Mouse (Mus musculus) neural tube, embryonic 15.5 days (tissue): ENCODE measurements at regions not wholly inside any gene's neighbourhood (a gene's known extent, or its start where the extent isn't known, plus 50 kb on each side); places are given as distances from the start of the nearest gene placed in this dataset.

Source experiments
- ATAC-seq: fragments of 200-750 bp; cut with Nextera tagmentation; 2 replicates; pipeline ENCODE4 v1.8.0; 2017; ENCODE audit warnings: mild to moderate bottlenecking, moderate TSS enrichment, moderate library complexity; ENCODE audit not compliant: low FRiP score
- H3K27ac ChIP-seq: fragments of 300-500 bp; sonication (generic); replicated peaks from 2 replicates; pipeline ENCODE4 v1.5.1; 2015; ENCODE audit warnings: mild to moderate bottlenecking, inconsistent platforms
- H3K27me3 ChIP-seq: fragments of 300-500 bp; sonication (generic); replicated peaks from 2 replicates; pipeline ENCODE4 v1.6.1; 2015; ENCODE audit warnings: inconsistent platforms
- H3K36me3 ChIP-seq: fragments of 300-500 bp; sonication (generic); 2 replicates; pipeline ENCODE4 v1.6.1; 2015; ENCODE audit warnings: inconsistent platforms
- H3K4me1 ChIP-seq: fragments of 300-500 bp; sonication (generic); 2 replicates; pipeline ENCODE4 v1.6.1; 2015; ENCODE audit warnings: inconsistent platforms
- H3K4me2 ChIP-seq: fragments of 300-500 bp; sonication (generic); 2 replicates; pipeline ENCODE4 v1.6.1; 2015; ENCODE audit warnings: inconsistent platforms, mild to moderate bottlenecking, moderate library complexity
- H3K4me3 ChIP-seq: fragments of 300-500 bp; sonication (generic); replicated peaks from 2 replicates; pipeline ENCODE4 v1.5.1; 2015; ENCODE audit warnings: mild to moderate bottlenecking, inconsistent platforms
- H3K9ac ChIP-seq: fragments of 300-500 bp; sonication (generic); replicated peaks from 2 replicates; pipeline ENCODE4 v1.6.1; 2015; ENCODE audit warnings: mild to moderate bottlenecking, inconsistent platforms
- H3K9me3 ChIP-seq: fragments of 300-500 bp; sonication (generic); replicated peaks from 2 replicates; pipeline ENCODE4 v1.6.1; 2016; ENCODE audit warnings: inconsistent platforms
- WGBS: fragments of 180-500 bp; shearing (Covaris S2); methylation state at CpG from one replicate; pipeline ENCODE4 v1.1.7; 2015; ENCODE audit warnings: mixed read lengths; 5-methylcytosine and 5-hydroxymethylcytosine counted together

DNA sequence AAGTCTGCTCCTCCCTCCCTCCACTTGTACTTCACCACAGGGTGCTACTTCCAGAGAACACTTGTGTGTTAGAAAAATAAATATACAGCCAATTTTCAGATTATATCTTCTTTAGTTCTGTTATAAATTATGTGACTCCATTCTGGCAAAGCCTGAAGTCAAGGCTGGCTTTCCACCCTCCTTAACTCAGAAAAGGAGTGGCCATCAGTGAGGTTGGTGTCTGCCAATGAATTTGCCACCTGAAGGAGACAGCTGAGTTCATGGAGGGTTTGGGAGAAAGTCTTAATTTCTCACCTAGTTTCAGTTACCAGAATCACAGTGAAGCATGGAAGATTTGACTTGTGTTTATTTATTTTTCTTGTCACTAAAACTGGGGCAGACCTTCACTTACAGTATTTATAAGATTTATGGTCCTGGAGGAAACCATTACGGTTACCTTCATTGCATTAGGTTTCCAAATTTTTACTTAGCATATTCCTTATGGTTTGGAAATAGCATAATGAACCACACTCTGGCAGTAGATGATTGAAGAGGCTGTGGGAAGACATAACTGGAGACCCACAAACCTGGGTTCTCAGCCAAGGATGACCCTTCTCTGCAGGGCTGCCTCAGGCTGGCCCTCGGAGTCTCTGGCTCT is 186.4 kb downstream of the Pten start:
- H3K36me3 ChIP-seq = no peaks in the 10 kb centered on the region
- no peaks in the 10 kb centered on the region for H3K4me1 ChIP-seq
- no peak overlapping the region for H3K9ac ChIP-seq
- no peak overlapping the region for H3K4me2 ChIP-seq
- no peaks in the 10 kb centered on the region for H3K9me3 ChIP-seq
- no peak overlapping the region for H3K27ac ChIP-seq
- ATAC-seq = no peak
- 89% methylated on average over 2 of the region's 2 CpGs for WGBS
- H3K4me3 ChIP-seq = no peak overlapping the region
- no peaks in the 10 kb centered on the region for H3K27me3 ChIP-seq

DNA sequence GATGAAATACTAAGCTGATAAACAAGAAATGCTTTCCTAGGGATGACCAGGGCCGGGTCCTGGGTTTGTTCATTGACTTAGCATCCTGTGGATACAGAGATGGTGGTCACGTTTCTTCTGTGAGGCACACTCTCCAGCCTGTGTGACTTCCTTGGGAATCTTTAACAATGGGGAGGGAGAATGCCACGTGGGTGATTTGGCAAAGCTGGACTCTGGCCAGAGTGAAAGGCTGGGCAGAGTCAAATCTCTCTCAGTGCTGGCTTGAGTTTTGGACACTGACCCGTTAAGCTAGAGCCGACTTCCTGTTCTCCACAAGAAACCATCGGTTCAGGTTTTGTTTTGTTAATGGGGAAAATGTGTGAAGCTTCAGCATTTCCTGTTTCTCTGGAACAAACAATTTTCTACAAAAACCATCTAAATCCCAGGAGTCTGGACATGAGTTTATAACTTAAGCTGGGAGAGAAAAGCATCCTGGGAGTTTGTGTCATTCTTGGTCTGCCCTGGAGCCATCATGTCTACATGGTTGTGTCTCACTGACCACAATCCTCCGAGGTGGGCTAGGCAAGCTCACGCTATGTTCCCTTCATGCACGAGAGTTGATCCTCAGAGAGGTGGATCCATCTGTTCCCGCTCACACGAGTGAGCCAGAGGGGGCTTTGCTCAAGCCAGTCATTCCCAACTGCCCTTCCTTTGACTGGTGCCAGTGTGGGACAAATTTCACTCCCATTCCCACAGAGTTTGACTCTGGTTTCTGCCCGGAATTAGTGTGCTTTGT is 190.0 kb downstream of the Pten start:
- Histone ChIP-seq H3K27ac (no peak overlapping the region), H3K4me3 (no peak overlapping the region), H3K36me3 (no peaks in the 10 kb centered on the region), H3K4me2 (no peak overlapping the region), H3K4me1 (no peaks in the 10 kb centered on the region), H3K9ac (no peak overlapping the region), H3K9me3 (no peaks in the 10 kb centered on the region), H3K27me3 (no peaks in the 10 kb centered on the region)
- WGBS = 84% methylated on average over 12 of the region's 12 CpGs
- ATAC-seq = no peak

DNA sequence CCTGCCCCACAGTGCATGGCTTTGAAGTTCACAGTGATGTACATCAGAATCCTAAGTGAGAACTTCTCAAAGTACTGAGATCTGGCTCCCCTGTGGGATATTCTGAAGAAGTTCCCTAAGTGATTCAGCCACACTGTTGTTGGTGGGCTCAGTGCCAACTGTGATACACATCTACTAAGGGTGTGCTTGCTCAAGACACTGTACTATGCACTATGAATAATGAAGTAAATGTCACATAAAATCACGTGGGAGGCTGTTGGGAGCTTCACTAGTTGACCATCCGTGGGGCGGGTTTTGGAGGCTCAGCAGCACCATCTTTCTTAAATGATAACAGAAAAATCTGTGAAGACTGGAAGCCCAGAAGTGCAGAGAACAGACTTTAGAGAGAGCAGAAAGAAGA is 193.0 kb downstream of the Pten start:
- Histone ChIP-seq H3K27ac (no peak overlapping the region), H3K4me3 (no peak overlapping the region), H3K36me3 (no peaks in the 10 kb centered on the region), H3K9me3 (no peaks in the 10 kb centered on the region), H3K4me2 (no peak overlapping the region), H3K4me1 (no peaks in the 10 kb centered on the region), H3K9ac (no peak overlapping the region), H3K27me3 (no peaks in the 10 kb centered on the region)
- no peak for ATAC-seq
- WGBS = 78% methylated on average over 3 of the region's 3 CpGs

- Histone ChIP-seq H3K4me2 (no peak overlapping the region), H3K4me3 (no peak overlapping the region), H3K4me1 (no peaks in the 10 kb centered on the region), H3K27ac (no peak overlapping the region), H3K9ac (no peak overlapping the region), H3K27me3 (no peaks in the 10 kb centered on the region), H3K9me3 (no peaks in the 10 kb centered on the region), H3K36me3 (no peaks in the 10 kb centered on the region)
- 71% methylated on average over 1 of the region's 1 CpGs for WGBS
- ATAC-seq = no peak
Measured at GRCm38 (mm10) chr19:32950794-32951193, 193.5 kb downstream of the Pten start.

GRCm38 (mm10) chr19:32952425-32952824 is 195.1 kb downstream of the Pten start:
- Histone ChIP-seq H3K36me3 (no peaks in the 10 kb centered on the region), H3K4me2 (no peak overlapping the region), H3K4me1 (peaks cover 9% of the 10 kb centered on the region), H3K9ac (no peak overlapping the region), H3K9me3 (no peaks in the 10 kb centered on the region), H3K4me3 (no peak overlapping the region), H3K27ac (no peak overlapping the region), H3K27me3 (no peaks in the 10 kb centered on the region)
- WGBS = 88% methylated on average over 4 of the region's 4 CpGs
- ATAC-seq = no peak

DNA sequence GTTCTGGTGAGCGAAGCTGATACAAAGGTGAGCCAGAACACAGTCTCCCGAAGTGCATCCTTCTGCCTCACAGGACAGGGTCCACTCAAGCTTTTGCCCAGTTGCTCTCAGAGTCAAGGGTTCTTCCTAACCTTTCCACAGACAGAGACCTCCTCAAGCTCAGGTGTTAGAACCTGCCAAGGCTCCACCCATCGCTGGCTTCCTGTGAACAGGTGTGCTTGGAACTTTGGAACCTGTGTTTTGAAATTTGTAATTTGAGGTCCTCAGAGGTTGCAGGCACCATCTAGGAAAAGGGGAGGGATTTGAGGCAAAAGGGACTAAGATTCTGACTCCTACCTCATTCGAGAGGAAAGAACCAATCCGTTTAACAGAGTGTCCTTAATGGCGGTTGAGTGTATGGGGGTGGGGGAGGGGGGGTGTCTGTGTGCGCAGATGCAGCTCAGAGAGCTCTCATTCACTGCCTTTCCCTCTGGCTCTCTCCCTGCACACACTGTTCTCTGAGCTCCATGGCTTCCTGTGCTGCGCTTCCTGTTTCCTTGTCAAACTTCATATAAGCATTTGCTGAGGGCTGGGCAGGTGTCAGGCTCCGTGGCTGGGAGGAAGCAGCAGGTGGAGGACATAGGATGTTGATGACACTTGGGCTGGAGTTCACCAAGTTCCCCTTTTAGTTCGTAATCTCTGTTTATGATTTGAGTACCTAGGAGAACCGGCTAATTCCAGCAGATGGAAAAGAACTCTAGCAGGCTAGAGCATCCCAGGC is 195.8 kb downstream of the Pten start:
- H3K4me2 ChIP-seq = no peak overlapping the region
- H3K36me3 ChIP-seq = no peaks in the 10 kb centered on the region
- no peaks in the 10 kb centered on the region for H3K9me3 ChIP-seq
- H3K9ac ChIP-seq = no peak overlapping the region
- peaks cover 9% of the 10 kb centered on the region for H3K4me1 ChIP-seq
- WGBS = 80% methylated on average over 11 of the region's 11 CpGs
- no peaks in the 10 kb centered on the region for H3K27me3 ChIP-seq
- H3K4me3 ChIP-seq = no peak overlapping the region
- H3K27ac ChIP-seq = no peak overlapping the region
- no peak for ATAC-seq

DNA sequence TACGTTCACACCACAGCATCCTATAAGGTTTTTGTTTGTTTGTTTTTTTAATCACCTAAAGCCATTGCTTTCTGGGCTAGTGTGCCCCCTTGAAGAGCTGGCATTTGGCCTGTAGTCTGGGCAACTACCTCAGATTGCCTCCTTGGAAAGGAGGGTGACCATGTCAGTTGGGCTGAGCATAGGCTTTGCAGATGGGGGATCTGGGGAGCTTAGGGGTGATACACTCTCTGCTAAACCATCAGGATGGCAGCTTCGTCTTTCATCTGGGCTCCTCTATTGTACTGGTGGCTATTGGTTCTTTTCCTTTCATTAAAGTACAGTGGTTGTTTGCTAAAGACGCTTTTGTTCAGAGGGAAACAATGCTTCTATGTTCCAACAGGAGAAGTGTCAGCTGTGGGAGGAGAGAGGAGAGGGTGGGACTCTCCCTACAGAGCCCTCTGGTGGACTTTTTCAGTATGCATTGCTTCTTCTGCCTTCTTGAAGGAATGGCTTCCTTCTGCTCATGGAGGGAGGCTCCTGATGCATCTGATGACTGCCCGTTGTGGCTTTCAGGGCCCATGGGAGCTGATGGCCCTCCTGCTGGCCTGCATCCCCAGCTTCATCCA is 196.8 kb downstream of the Pten start:
- H3K27ac ChIP-seq = no peak overlapping the region
- WGBS = 52% methylated on average over 4 of the region's 4 CpGs
- no peak overlapping the region for H3K4me2 ChIP-seq
- H3K27me3 ChIP-seq = no peaks in the 10 kb centered on the region
- ATAC-seq = no peak
- no peaks in the 10 kb centered on the region for H3K36me3 ChIP-seq
- no peak overlapping the region for H3K9ac ChIP-seq
- peaks cover 9% of the 10 kb centered on the region for H3K4me1 ChIP-seq
- H3K9me3 ChIP-seq = no peaks in the 10 kb centered on the region
- no peak overlapping the region for H3K4me3 ChIP-seq

- 96% methylated on average over 3 of the region's 3 CpGs for WGBS
- ATAC-seq = no peak
Measured at GRCm38 (mm10) chr19:32954942-32955341, 197.6 kb downstream of the Pten start.

DNA sequence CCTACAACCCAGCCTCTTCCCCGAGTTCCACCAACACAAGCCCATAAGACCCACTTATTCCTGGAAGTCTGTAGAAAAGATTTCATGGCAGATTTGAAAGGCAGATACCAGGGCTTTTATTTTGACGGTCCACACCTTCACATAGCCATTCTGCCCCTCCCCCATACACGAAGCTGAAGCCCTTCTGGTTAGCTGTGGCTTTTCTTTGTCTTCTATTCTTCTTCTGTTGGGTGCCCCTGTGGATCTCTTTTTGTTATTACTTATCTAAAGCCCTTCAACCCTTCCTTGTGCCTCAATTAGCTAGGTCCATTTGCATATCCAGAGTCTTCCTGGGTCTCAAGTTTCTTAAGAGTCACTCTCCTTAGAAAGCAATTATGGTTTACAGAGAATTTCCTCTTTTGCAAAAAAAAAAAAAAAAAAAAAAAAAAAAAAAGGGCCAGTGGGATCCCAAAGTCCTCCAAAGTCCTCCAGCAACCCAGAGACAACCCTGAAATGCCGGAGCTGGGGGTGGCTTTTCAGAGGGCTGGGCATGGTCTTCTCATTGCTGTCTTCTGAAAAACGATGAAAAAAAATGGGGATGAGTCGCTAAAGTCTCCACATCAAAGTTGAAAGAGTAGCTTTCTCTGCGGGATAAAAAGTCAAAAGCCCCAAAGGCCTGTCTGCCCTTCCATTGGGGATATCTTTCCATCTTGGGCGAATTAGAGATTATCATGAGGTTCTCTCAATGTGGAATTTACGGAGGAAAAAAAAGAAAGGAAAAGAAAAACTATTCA is 199.0 kb downstream of the Pten start:
- peak overlapping the region; percentile 54 for H3K4me2 ChIP-seq
- H3K9ac ChIP-seq = no peak overlapping the region
- H3K4me1 ChIP-seq = peaks cover 9% of the 10 kb centered on the region
- no peak for ATAC-seq
- H3K36me3 ChIP-seq = no peaks in the 10 kb centered on the region
- H3K27me3 ChIP-seq = no peaks in the 10 kb centered on the region
- H3K9me3 ChIP-seq = no peaks in the 10 kb centered on the region
- no peak overlapping the region for H3K27ac ChIP-seq
- peak overlapping the region; percentile 14 for H3K4me3 ChIP-seq
- 5% methylated on average over 9 of the region's 9 CpGs for WGBS

More at GRCm38 (mm10) chr19:32954942-32955341, 197.6 kb downstream of the Pten start:
- no peaks in the 10 kb centered on the region for H3K9me3 ChIP-seq
- no peak overlapping the region for H3K9ac ChIP-seq
- H3K27ac ChIP-seq = no peak overlapping the region
- H3K4me3 ChIP-seq = no peak overlapping the region
- H3K36me3 ChIP-seq = no peaks in the 10 kb centered on the region
- no peak overlapping the region for H3K4me2 ChIP-seq
- H3K4me1 ChIP-seq = peaks cover 9% of the 10 kb centered on the region
- no peaks in the 10 kb centered on the region for H3K27me3 ChIP-seq

DNA sequence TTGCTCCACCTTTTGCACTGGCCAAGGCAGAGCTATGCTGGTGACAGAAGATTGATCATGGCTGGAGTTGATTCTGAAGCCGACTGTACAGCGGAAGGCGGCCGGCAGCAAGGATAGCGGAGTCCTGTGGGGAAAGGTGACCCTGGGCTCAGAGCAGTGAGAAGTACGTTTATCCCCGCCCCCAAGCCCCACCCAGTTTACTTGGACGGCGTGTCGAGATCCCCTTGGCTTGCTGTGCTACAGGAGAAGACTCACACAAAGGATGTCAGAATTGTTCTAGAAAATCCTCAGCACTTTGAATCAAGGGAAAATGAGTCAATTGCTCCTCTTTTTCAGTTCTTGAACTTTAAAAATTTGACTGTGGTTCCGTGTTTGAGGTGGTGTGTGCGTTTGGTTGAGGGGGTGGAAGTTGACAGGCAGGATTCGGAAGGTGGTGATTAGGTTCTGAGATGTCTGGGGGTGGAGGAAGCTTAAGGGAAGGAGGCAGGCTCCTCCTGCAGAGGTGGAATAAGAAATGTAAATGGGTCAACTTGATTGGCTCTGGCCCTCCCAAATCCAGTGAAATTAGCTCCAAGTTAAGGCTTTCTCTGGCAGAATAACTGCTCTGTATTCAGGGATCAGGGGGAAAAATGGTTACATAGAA is 199.7 kb downstream of the Pten start:
- Histone ChIP-seq H3K27me3 (no peaks in the 10 kb centered on the region), H3K4me1 (peaks cover 9% of the 10 kb centered on the region), H3K36me3 (no peaks in the 10 kb centered on the region), H3K4me2 (peak overlapping the region; percentile 54), H3K9me3 (no peaks in the 10 kb centered on the region), H3K9ac (no peak overlapping the region), H3K4me3 (peak overlapping the region; percentile 14), H3K27ac (no peak overlapping the region)
- WGBS = 5% methylated on average over 13 of the region's 13 CpGs
- ATAC-seq = no peak

DNA sequence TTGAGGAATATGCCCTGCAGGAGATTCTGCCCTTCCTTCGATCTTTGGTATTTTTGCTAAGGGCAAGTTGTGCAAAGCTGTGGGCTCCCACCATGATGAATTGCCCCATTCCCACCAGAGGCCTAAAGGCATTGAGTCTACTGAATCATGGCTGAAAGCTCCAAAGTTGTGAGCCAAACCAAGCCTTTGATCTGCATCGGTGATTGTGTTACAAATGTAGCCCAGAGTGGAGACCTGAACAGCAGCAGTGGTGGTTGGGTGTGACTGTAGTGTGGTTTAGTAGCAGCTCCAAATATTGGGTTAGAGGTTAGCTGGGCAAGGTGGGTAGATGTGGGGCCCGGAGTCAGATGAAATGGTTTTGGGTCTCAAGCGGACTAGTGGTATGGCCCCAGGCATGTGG is 201.0 kb downstream of the Pten start:
- WGBS = 90% methylated on average over 4 of the region's 4 CpGs
- Histone ChIP-seq H3K4me2 (no peak overlapping the region), H3K4me3 (no peak overlapping the region), H3K9ac (no peak overlapping the region), H3K4me1 (peaks cover 9% of the 10 kb centered on the region), H3K36me3 (no peaks in the 10 kb centered on the region), H3K9me3 (no peaks in the 10 kb centered on the region), H3K27ac (no peak overlapping the region), H3K27me3 (no peaks in the 10 kb centered on the region)
- no peak for ATAC-seq
